Mouse (Mus musculus): Measurements from ENCODE around the gene Gm49486. TPM values are rescaled to one million over a fixed set of nuclear protein-coding genes. Genes with fewer than 3 reads are reported as not detected.

The Gm49486 gene
- polyA plus RNA-seq, 1 experiment from 2014 or later = 0.61 TPM

GRCm38 (mm10) chr15:79286141-79286540, 57.0 kb downstream of the Gm49486 start:
- Histone ChIP-seq H3K4me1 (ENCODE audit: control insufficient read depth, insufficient read depth, low read length) (0 out of 2 replicates have a peak, but pooled peaks cover 9% of the 10 kb centered on the region), H3K27me3 (ENCODE audit: control insufficient read depth, insufficient read depth, low read length) (no peaks in the 10 kb centered on the region), H3K9me3 (ENCODE audit: control insufficient read depth, low read length) (no peaks in the 10 kb centered on the region), H3K27ac (ENCODE audit: low read depth, low read length) (no peak overlapping the region), H3K36me3 (ENCODE audit: control insufficient read depth, insufficient read depth, low read length) (peaks cover 9% of the 10 kb centered on the region), H3K4me3 (ENCODE audit: low read length) (no peak overlapping the region), H3K4me2 (replicated peaks; ENCODE audit: low read depth, low read length) (no peak overlapping the region), H3K9ac (ENCODE audit: low read depth, low read length) (no peak overlapping the region)
- 84% methylated on average over 7 of the region's 7 CpGs for WGBS
- no peak for ATAC-seq (ENCODE audit: low FRiP score, low TSS enrichment)

DNA sequence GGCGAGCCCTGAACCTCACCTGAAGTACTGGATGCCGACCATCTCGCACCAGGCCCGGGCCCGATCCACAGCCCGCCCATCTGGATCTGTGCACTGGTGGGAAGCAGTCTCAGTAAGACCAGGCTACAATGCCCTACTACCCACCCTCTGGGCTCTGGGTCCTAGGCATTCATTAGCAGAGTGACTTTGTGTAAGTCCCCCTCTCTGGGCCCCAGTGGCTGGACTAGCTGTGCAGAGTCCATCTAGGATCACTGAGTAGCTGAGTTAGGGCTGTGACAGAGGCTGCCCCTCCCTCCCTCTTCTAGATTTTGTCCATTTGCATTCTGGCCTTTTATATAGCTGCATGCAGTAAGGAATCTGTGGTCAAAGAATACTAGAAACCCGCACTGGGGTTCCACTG, 57.9 kb downstream of the Gm49486 start:
- H3K36me3 ChIP-seq (ENCODE audit: control insufficient read depth, insufficient read depth, low read length) = peaks cover 9% of the 10 kb centered on the region
- no peaks in the 10 kb centered on the region for H3K27me3 ChIP-seq (ENCODE audit: control insufficient read depth, insufficient read depth, low read length)
- no peak overlapping the region for H3K9ac ChIP-seq (ENCODE audit: low read depth, low read length)
- H3K27ac ChIP-seq (ENCODE audit: low read depth, low read length) = no peak overlapping the region
- H3K4me3 ChIP-seq (ENCODE audit: low read length) = no peak overlapping the region
- ATAC-seq (ENCODE audit: low FRiP score, low TSS enrichment) = no peak
- no peak overlapping the region for H3K4me2 ChIP-seq (replicated peaks; ENCODE audit: low read depth, low read length)
- WGBS = 92% methylated on average over 7 of the region's 7 CpGs
- H3K9me3 ChIP-seq (ENCODE audit: control insufficient read depth, low read length) = no peaks in the 10 kb centered on the region
- H3K4me1 ChIP-seq (ENCODE audit: control insufficient read depth, insufficient read depth, low read length) = 0 out of 2 replicates have a peak, but pooled peaks cover 9% of the 10 kb centered on the region

- 90% methylated on average over 3 of the region's 3 CpGs for WGBS
- Histone ChIP-seq H3K4me2 (replicated peaks; ENCODE audit: low read depth, low read length) (no peak overlapping the region), H3K36me3 (ENCODE audit: control insufficient read depth, insufficient read depth, low read length) (peaks cover 9% of the 10 kb centered on the region), H3K4me1 (ENCODE audit: control insufficient read depth, insufficient read depth, low read length) (0 out of 2 replicates have a peak, but pooled peaks cover 9% of the 10 kb centered on the region), H3K9me3 (ENCODE audit: control insufficient read depth, low read length) (no peaks in the 10 kb centered on the region), H3K4me3 (ENCODE audit: low read length) (no peak overlapping the region), H3K27ac (ENCODE audit: low read depth, low read length) (no peak overlapping the region), H3K27me3 (ENCODE audit: control insufficient read depth, insufficient read depth, low read length) (no peaks in the 10 kb centered on the region), H3K9ac (ENCODE audit: low read depth, low read length) (no peak overlapping the region)
- no peak for ATAC-seq (ENCODE audit: low FRiP score, low TSS enrichment)
These were observed 59.2 kb downstream of the Gm49486 start for GRCm38 (mm10) chr15:79288387-79288786.

GRCm38 (mm10) chr15:79289441-79289840, 60.2 kb downstream of the Gm49486 start:
- 63% methylated on average over 12 of the region's 12 CpGs for WGBS
- no peak for ATAC-seq (ENCODE audit: low FRiP score, low TSS enrichment)
- no peak overlapping the region for H3K4me2 ChIP-seq (replicated peaks; ENCODE audit: low read depth, low read length)

DNA sequence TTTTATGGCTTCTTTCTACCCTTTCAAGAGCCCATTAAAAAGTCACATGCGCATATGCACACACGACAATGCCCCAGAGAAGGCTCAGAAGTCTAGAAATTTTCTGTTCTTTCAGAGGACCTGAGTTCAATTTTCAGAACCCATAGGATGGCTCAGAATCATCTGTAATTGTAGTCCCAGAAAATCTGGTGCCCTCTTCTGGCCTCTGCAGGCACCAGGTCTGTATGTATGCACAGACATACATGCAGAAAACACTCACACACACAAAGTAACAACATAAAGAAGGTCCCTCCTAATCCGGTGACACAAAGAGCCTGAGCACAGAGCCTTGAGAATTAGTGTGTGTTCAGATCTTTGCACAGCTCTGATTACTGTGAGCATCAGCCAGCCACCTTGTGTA, 61.1 kb downstream of the Gm49486 start:
- no peak for ATAC-seq (ENCODE audit: low FRiP score, low TSS enrichment)
- Histone ChIP-seq H3K27ac (ENCODE audit: low read depth, low read length) (no peak overlapping the region), H3K27me3 (ENCODE audit: control insufficient read depth, insufficient read depth, low read length) (no peaks in the 10 kb centered on the region), H3K9me3 (ENCODE audit: control insufficient read depth, low read length) (no peaks in the 10 kb centered on the region), H3K36me3 (ENCODE audit: control insufficient read depth, insufficient read depth, low read length) (peaks cover 9% of the 10 kb centered on the region), H3K9ac (ENCODE audit: low read depth, low read length) (no peak overlapping the region), H3K4me3 (ENCODE audit: low read length) (no peak overlapping the region), H3K4me1 (ENCODE audit: control insufficient read depth, insufficient read depth, low read length) (0 out of 2 replicates have a peak, but pooled peaks cover 4% of the 10 kb centered on the region), H3K4me2 (replicated peaks; ENCODE audit: low read depth, low read length) (no peak overlapping the region)
- WGBS = 42% methylated on average over 3 of the region's 3 CpGs

More at GRCm38 (mm10) chr15:79289441-79289840, 60.2 kb downstream of the Gm49486 start:
- Histone ChIP-seq H3K9me3 (ENCODE audit: control insufficient read depth, low read length) (no peaks in the 10 kb centered on the region), H3K4me1 (ENCODE audit: control insufficient read depth, insufficient read depth, low read length) (0 out of 2 replicates have a peak, but pooled peaks cover 9% of the 10 kb centered on the region), H3K27ac (ENCODE audit: low read depth, low read length) (no peak overlapping the region), H3K4me3 (ENCODE audit: low read length) (no peak overlapping the region), H3K36me3 (ENCODE audit: control insufficient read depth, insufficient read depth, low read length) (peaks cover 9% of the 10 kb centered on the region), H3K27me3 (ENCODE audit: control insufficient read depth, insufficient read depth, low read length) (no peaks in the 10 kb centered on the region), H3K9ac (ENCODE audit: low read depth, low read length) (no peak overlapping the region)

DNA sequence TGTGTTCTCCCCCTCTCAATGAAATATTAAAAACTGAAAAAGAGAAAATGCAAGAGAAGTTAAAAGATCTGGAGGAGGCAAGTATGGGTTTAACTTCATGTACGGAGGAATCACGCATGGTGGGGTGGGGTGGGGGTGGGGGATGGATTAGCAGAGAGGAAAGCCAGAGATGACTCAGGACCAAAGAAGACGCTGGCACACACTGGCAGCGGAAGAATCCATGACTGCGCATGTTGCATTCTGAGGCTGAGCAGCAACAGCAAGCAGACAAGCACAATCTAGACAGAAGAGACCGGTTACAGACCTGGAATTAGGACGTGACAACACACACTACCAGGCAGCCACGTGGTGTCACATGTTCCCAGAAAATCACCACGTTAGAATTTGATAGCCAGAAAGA, 63.6 kb downstream of the Gm49486 start:
- no peak overlapping the region for H3K9ac ChIP-seq (ENCODE audit: low read depth, low read length)
- no peaks in the 10 kb centered on the region for H3K9me3 ChIP-seq (ENCODE audit: control insufficient read depth, low read length)
- 91% methylated on average over 9 of the region's 9 CpGs for WGBS
- H3K27me3 ChIP-seq (ENCODE audit: control insufficient read depth, insufficient read depth, low read length) = no peaks in the 10 kb centered on the region
- no peak for ATAC-seq (ENCODE audit: low FRiP score, low TSS enrichment)
- H3K27ac ChIP-seq (ENCODE audit: low read depth, low read length) = no peak overlapping the region
- H3K4me2 ChIP-seq (replicated peaks; ENCODE audit: low read depth, low read length) = no peak overlapping the region
- no peak overlapping the region for H3K4me3 ChIP-seq (ENCODE audit: low read length)
- peaks cover 5% of the 10 kb centered on the region; the same call in 1 of the 2 replicates for H3K36me3 ChIP-seq (ENCODE audit: control insufficient read depth, insufficient read depth, low read length)
- H3K4me1 ChIP-seq (ENCODE audit: control insufficient read depth, insufficient read depth, low read length) = no peaks in the 10 kb centered on the region

DNA sequence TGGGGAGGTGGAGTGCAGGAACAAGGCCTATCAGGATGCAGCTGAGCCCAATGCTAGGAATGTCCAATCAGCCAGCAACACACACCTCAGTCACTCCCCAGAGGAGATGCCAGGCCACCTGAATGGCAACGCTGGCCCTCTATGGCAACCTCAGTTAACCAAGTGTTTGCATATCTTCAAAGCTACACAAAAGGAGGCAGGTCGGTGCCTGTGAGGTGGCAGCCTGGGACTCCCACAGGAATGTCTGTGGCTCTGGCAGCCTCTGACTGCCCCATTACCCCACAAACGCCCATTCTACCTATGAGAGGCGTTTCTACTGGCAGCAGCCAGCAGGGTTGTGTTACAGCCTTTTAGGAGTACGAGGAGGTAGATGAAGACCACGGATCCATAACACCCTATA, 69.4 kb downstream of the Gm49486 start:
- Histone ChIP-seq H3K27me3 (ENCODE audit: control insufficient read depth, insufficient read depth, low read length) (no peaks in the 10 kb centered on the region), H3K4me3 (ENCODE audit: low read length) (no peak overlapping the region), H3K4me2 (replicated peaks; ENCODE audit: low read depth, low read length) (no peak overlapping the region), H3K36me3 (ENCODE audit: control insufficient read depth, insufficient read depth, low read length) (peaks cover 2% of the 10 kb centered on the region; the same call in 1 of the 2 replicates), H3K9me3 (ENCODE audit: control insufficient read depth, low read length) (no peaks in the 10 kb centered on the region), H3K9ac (ENCODE audit: low read depth, low read length) (no peak overlapping the region), H3K4me1 (ENCODE audit: control insufficient read depth, insufficient read depth, low read length) (no peaks in the 10 kb centered on the region), H3K27ac (ENCODE audit: low read depth, low read length) (no peak overlapping the region)
- WGBS = 89% methylated on average over 6 of the region's 6 CpGs
- ATAC-seq (ENCODE audit: low FRiP score, low TSS enrichment) = no peak

- H3K4me1 ChIP-seq (ENCODE audit: control insufficient read depth, insufficient read depth, low read length) = no peaks in the 10 kb centered on the region
- H3K9me3 ChIP-seq (ENCODE audit: control insufficient read depth, low read length) = no peaks in the 10 kb centered on the region
- no peaks in the 10 kb centered on the region for H3K27me3 ChIP-seq (ENCODE audit: control insufficient read depth, insufficient read depth, low read length)
- H3K4me2 ChIP-seq (replicated peaks; ENCODE audit: low read depth, low read length) = no peak overlapping the region
- ATAC-seq (ENCODE audit: low FRiP score, low TSS enrichment) = no peak
- H3K4me3 ChIP-seq (ENCODE audit: low read length) = no peak overlapping the region
- H3K9ac ChIP-seq (ENCODE audit: low read depth, low read length) = no peak overlapping the region
- peaks cover 2% of the 10 kb centered on the region; the same call in 1 of the 2 replicates for H3K36me3 ChIP-seq (ENCODE audit: control insufficient read depth, insufficient read depth, low read length)
- 67% methylated on average over 2 of the region's 2 CpGs for WGBS
- no peak overlapping the region for H3K27ac ChIP-seq (ENCODE audit: low read depth, low read length)
These were observed 70.5 kb downstream of the Gm49486 start for GRCm38 (mm10) chr15:79299563-79300155.

GRCm38 (mm10) chr15:79303725-79304124, 74.5 kb downstream of the Gm49486 start:
- Histone ChIP-seq H3K9ac (ENCODE audit: low read depth, low read length) (no peak overlapping the region), H3K4me3 (ENCODE audit: low read length) (no peak overlapping the region), H3K4me1 (ENCODE audit: control insufficient read depth, insufficient read depth, low read length) (no peaks in the 10 kb centered on the region), H3K4me2 (replicated peaks; ENCODE audit: low read depth, low read length) (no peak overlapping the region), H3K36me3 (ENCODE audit: control insufficient read depth, insufficient read depth, low read length) (peaks cover 13% of the 10 kb centered on the region; the same call in 1 of the 2 replicates), H3K9me3 (ENCODE audit: control insufficient read depth, low read length) (no peaks in the 10 kb centered on the region), H3K27me3 (ENCODE audit: control insufficient read depth, insufficient read depth, low read length) (no peaks in the 10 kb centered on the region; the same call in 1 of the 2 replicates), H3K27ac (ENCODE audit: low read depth, low read length) (no peak overlapping the region)
- ATAC-seq (ENCODE audit: low FRiP score, low TSS enrichment) = no peak
- WGBS = 84% methylated on average over 8 of the region's 8 CpGs

All from kidney, embryonic 14.5 days (tissue).